Mouse (Mus musculus) megakaryocyte-erythroid progenitor cell, adult 5-6 weeks (primary cell): ENCODE results near the gene Myo18b. TPM values are rescaled to one million over a fixed set of nuclear protein-coding genes. Genes with fewer than 3 reads are reported as not detected.

Experiments used
- ATAC-seq: replicated peaks from 2 replicates; pipeline ENCODE4 v1.8.0; 2016; ENCODE audit warnings: mild to moderate bottlenecking, inconsistent platforms; ENCODE audit not compliant: severe bottlenecking, poor library complexity, low FRiP score, low TSS enrichment
- total RNA-seq, 2 experiments: library from RNA; stranded (forward) in 1 of 2; stranded (reverse) in 1 of 2; fragments of 200-1000, 215-1000 nt in 1 of 2; fragments of >200 nt in 1 of 2; fragmentation: Nextera tagmentation in 1 of 2; gene quantifications; 2 replicates each; pipeline ENCODE4 v1.2.3; 2014 to 2017

Gene Myo18b
- total RNA-seq, 2 experiments from 2014 or later, result not detected

- no peak for ATAC-seq
These were observed 246.9 kb downstream of the Myo18b start for GRCm38 (mm10) chr5:112649164-112649702.

- ATAC-seq, result no peak
These were observed 249.3 kb downstream of the Myo18b start for GRCm38 (mm10) chr5:112646871-112647270.

GRCm38 (mm10) chr5:112645535-112645934, 250.6 kb downstream of the Myo18b start:
- no peak for ATAC-seq

- no peak for ATAC-seq
These were observed 252.5 kb downstream of the Myo18b start for GRCm38 (mm10) chr5:112643533-112644272.

GRCm38 (mm10) chr5:112642731-112643130, 253.4 kb downstream of the Myo18b start:
- ATAC-seq, result no peak

- no peak for ATAC-seq
These were observed 254.4 kb downstream of the Myo18b start for GRCm38 (mm10) chr5:112641770-112642169.

- no peak for ATAC-seq
These were observed 255.0 kb downstream of the Myo18b start for GRCm38 (mm10) chr5:112641131-112641530.

GRCm38 (mm10) chr5:112640651-112641050, 255.5 kb downstream of the Myo18b start:
- ATAC-seq, result 0 out of 2 replicates have a peak, but pooled peaks have one; percentile 50

Other genes starting within 250 kb of the Myo18b start
- 9.7 and 25.0 TPM in 2 replicates for gene Grk3, start 119.4 kb upstream of the Myo18b start, total RNA-seq (2014; fragmentation: Nextera tagmentation)
- 11.7 and 18.7 TPM in 2 replicates for gene Grk3, start 119.4 kb upstream of the Myo18b start, total RNA-seq (2017)
- not detected in 2 replicates for gene Crybb2, start 173.8 kb upstream of the Myo18b start, total RNA-seq (2014; fragmentation: Nextera tagmentation)
- gene Crybb2, start 173.8 kb upstream of the Myo18b start, total RNA-seq (2017), result not detected in 2 replicates
- not detected in 2 replicates for gene Crybb3, start 185.2 kb upstream of the Myo18b start, total RNA-seq (2014; fragmentation: Nextera tagmentation)
- gene Crybb3, start 185.2 kb upstream of the Myo18b start, total RNA-seq (2017), result not detected in 2 replicates